27 mouse cellular contexts compared by ENCODE assay signal in the genomic region with DNA sequence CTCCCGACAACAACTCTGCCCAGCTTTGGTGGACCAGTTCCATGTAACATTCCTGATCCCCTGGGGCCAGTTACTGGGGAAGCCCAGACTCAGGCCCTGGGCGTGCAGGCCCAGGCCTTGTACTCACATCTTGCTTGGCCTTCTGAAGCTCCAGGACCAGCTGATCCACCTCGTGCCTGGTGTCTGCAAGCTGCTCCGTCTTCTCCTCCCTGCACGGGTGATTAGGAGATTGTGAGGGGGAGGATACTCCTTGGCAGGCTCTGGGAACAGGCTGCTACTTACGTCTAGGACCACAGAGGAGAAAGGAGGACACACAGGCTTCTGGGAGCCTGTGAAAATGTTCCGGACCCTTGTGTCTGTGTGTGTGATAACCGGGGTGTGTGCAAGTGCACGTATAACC. TPM values are rescaled to one million over a fixed set of nuclear protein-coding genes. Genes with fewer than 3 reads are reported as not detected.
DNase-seq lines count a peak whose midpoint lies in the region; ATAC-seq and TF ChIP-seq lines count a peak whose summit lies in the region.
"Had no signal": no experiment of that assay in that cellular context is flagged by ENCODE, and none has a peak within 500 bp of the region (broad histone marks: within the 10 kb centered on the region; RNA-seq: fewer than 3 reads in every experiment).

No protein-coding gene starts in this region.

- H3K36me3 ChIP-seq in heart, embryonic 13.5 days = no peaks in the 10 kb centered on the region
- peaks cover 85% of the 10 kb centered on the region for H3K36me3 ChIP-seq in liver, embryonic 12.5 days
- H3K36me3 ChIP-seq in liver, postnatal 0 days (replicated peaks; ENCODE audit: insufficient read depth, low read length) = peaks cover 37% of the 10 kb centered on the region
- no peaks in the 10 kb centered on the region; the same call in 1 of the 2 replicates for H3K36me3 ChIP-seq in stomach, postnatal 0 days (ENCODE audit: control insufficient read depth, insufficient read depth, low read length)
- H3K36me3 ChIP-seq in intestine, embryonic 15.5 days = no peaks in the 10 kb centered on the region; the same call in 1 of the 2 replicates
- H3K36me3 ChIP-seq: heart, embryonic 10.5 days; limb, embryonic 13.5 days had no signal

- intact Hi-C loops in gastrocnemius, postnatal 36 days (cut with DNase I) = no loop called here

- H3K27me3 ChIP-seq in heart, embryonic 13.5 days (replicated peaks) = peaks cover 54% of the 10 kb centered on the region
- H3K27me3 ChIP-seq in liver, embryonic 12.5 days (replicated peaks) = no peaks in the 10 kb centered on the region
- H3K27me3 ChIP-seq in liver, postnatal 0 days (ENCODE audit: insufficient read depth, low read length) = no peaks in the 10 kb centered on the region
- H3K27me3 ChIP-seq in stomach, postnatal 0 days (ENCODE audit: control insufficient read depth, insufficient read depth, low read length) = no peaks in the 10 kb centered on the region
- no peaks in the 10 kb centered on the region for H3K27me3 ChIP-seq in intestine, embryonic 15.5 days (replicated peaks)
- H3K27me3 ChIP-seq: limb, embryonic 13.5 days had no signal

- no peak for ATAC-seq in heart, embryonic 13.5 days (ENCODE audit: extremely low read depth, insufficient number of reproducible peaks, low FRiP score, low TSS enrichment)
- ATAC-seq in liver, embryonic 12.5 days = no peak
- no peak for ATAC-seq in liver, postnatal 0 days
- peak; percentile 22; the same call in 1 of the 2 replicates for ATAC-seq in stomach, postnatal 0 days (ENCODE audit: low FRiP score, low TSS enrichment)
- ATAC-seq in intestine, embryonic 15.5 days = no peak
- ATAC-seq: CD4-positive, CD25-positive, alpha-beta regulatory T cell, adult 4 months; forebrain, embryonic 16.5 days; midbrain, embryonic 16.5 days had no signal

- H3K27ac ChIP-seq in heart, embryonic 13.5 days (replicated peaks) = 0 out of 2 replicates have a peak overlapping the region, but pooled peaks have one; percentile 15
- H3K27ac ChIP-seq in liver, embryonic 12.5 days = peak overlapping the region; percentile 58; the same call in 1 of the 2 replicates
- H3K27ac ChIP-seq in liver, postnatal 0 days (ENCODE audit: low read depth) = no peak overlapping the region
- no peak overlapping the region for H3K27ac ChIP-seq in stomach, postnatal 0 days (replicated peaks)
- no peak overlapping the region for H3K27ac ChIP-seq in intestine, embryonic 15.5 days
- H3K27ac ChIP-seq: embryonic facial prominence, embryonic 10.5 days; heart, embryonic 10.5 days; hindbrain, embryonic 10.5 days; limb, embryonic 13.5 days; liver, embryonic 14.5 days; macrophage; neural tube, embryonic 13.5 days had no signal

- no peaks in the 10 kb centered on the region for H3K9me3 ChIP-seq in heart, embryonic 13.5 days
- H3K9me3 ChIP-seq in liver, embryonic 12.5 days (replicated peaks) = no peaks in the 10 kb centered on the region
- no peaks in the 10 kb centered on the region for H3K9me3 ChIP-seq in liver, postnatal 0 days (ENCODE audit: low read length)
- H3K9me3 ChIP-seq in stomach, postnatal 0 days (ENCODE audit: control insufficient read depth, low read length) = no peaks in the 10 kb centered on the region
- no peaks in the 10 kb centered on the region for H3K9me3 ChIP-seq in intestine, embryonic 15.5 days
- H3K9me3 ChIP-seq: embryonic facial prominence, embryonic 10.5 days; heart, embryonic 10.5 days; hindbrain, embryonic 10.5 days; limb, embryonic 13.5 days; neural tube, embryonic 13.5 days had no signal

- no peak for DNase-seq in heart, adult 18-20 months
- DNase-seq in liver, postnatal 0 days = no peak
- peak; percentile 7 for DNase-seq in MN1 (ENCODE audit: low spot score)
- DNase-seq in stomach, postnatal 0 days (ENCODE audit: low spot score) = no peak
- DNase-seq in gastrocnemius, postnatal 36 days = no peak
- DNase-seq: adrenal gland, postnatal 25 days; cerebellum, adult 9-11 months; gastrocnemius, postnatal 25 days; kidney, adult 11 months; kidney, postnatal 10 days; right cerebral cortex, postnatal 14 days; thymus, postnatal 14 days had no signal

- WGBS in heart, embryonic 13.5 days = 65% methylated on average over 9 of the region's 9 CpGs
- 80% methylated on average over 9 of the region's 9 CpGs for WGBS in liver, embryonic 12.5 days (ENCODE audit: insufficient replicate concordance)
- 80% methylated on average over 9 of the region's 9 CpGs for WGBS in liver, postnatal 0 days (ENCODE audit: insufficient replicate concordance)
- WGBS in stomach, postnatal 0 days = 72% methylated on average over 9 of the region's 9 CpGs
- WGBS in intestine, embryonic 15.5 days = 81% methylated on average over 9 of the region's 9 CpGs

- H3K4me2 ChIP-seq in heart, embryonic 13.5 days = no peak overlapping the region
- H3K4me2 ChIP-seq in liver, embryonic 12.5 days = no peak overlapping the region
- H3K4me2 ChIP-seq in liver, postnatal 0 days (ENCODE audit: low read depth, low read length) = no peak overlapping the region
- no peak overlapping the region for H3K4me2 ChIP-seq in stomach, postnatal 0 days (replicated peaks; ENCODE audit: low read depth)
- no peak overlapping the region for H3K4me2 ChIP-seq in intestine, embryonic 15.5 days (replicated peaks)
- H3K4me2 ChIP-seq: limb, embryonic 13.5 days; neural tube, embryonic 13.5 days had no signal

- peaks cover 10% of the 10 kb centered on the region; the same call in 1 of the 2 replicates for H3K4me1 ChIP-seq in heart, embryonic 13.5 days
- peaks cover 24% of the 10 kb centered on the region for H3K4me1 ChIP-seq in liver, embryonic 12.5 days
- H3K4me1 ChIP-seq in liver, postnatal 0 days (ENCODE audit: insufficient read depth) = no peaks in the 10 kb centered on the region
- H3K4me1 ChIP-seq in stomach, postnatal 0 days (replicated peaks; ENCODE audit: control insufficient read depth, insufficient read depth) = no peaks in the 10 kb centered on the region
- 0 out of 2 replicates have a peak, but pooled peaks cover 3% of the 10 kb centered on the region for H3K4me1 ChIP-seq in intestine, embryonic 15.5 days (replicated peaks)
- H3K4me1 ChIP-seq: hindbrain, embryonic 10.5 days; limb, embryonic 13.5 days had no signal

- no peak for TF ChIP-seq EP300 in liver, postnatal 0 days (IDR thresholded peaks at IDR 0.05; ENCODE audit: low read depth)
- no peak for TF ChIP-seq EP300 in stomach, postnatal 0 days (optimal IDR thresholded peaks at IDR 0.05)

- no peak for TF ChIP-seq CTCF in liver, postnatal 0 days (IDR thresholded peaks at IDR 0.05; ENCODE audit: low read depth)
- no peak for TF ChIP-seq CTCF in stomach, postnatal 0 days (IDR thresholded peaks at IDR 0.05; ENCODE audit: low read depth)

- H3K9ac ChIP-seq in heart, embryonic 13.5 days = no peak overlapping the region
- H3K9ac ChIP-seq in liver, embryonic 12.5 days = no peak overlapping the region
- no peak overlapping the region for H3K9ac ChIP-seq in liver, postnatal 0 days (replicated peaks)
- 0 out of 2 replicates have a peak overlapping the region, but pooled peaks have one; percentile 8 for H3K9ac ChIP-seq in stomach, postnatal 0 days (ENCODE audit: low read length)
- no peak overlapping the region for H3K9ac ChIP-seq in intestine, embryonic 15.5 days
- H3K9ac ChIP-seq: limb, embryonic 13.5 days; liver, embryonic 14.5 days; neural tube, embryonic 13.5 days had no signal

- H3K4me3 ChIP-seq in heart, embryonic 13.5 days = no peak overlapping the region
- no peak overlapping the region for H3K4me3 ChIP-seq in liver, embryonic 12.5 days
- no peak overlapping the region for H3K4me3 ChIP-seq in liver, postnatal 0 days (ENCODE audit: low read depth, low read length)
- H3K4me3 ChIP-seq in stomach, postnatal 0 days (ENCODE audit: low read depth, low read length) = no peak overlapping the region
- no peak overlapping the region for H3K4me3 ChIP-seq in intestine, embryonic 15.5 days (replicated peaks)
- H3K4me3 ChIP-seq: embryonic facial prominence, embryonic 10.5 days; heart, embryonic 10.5 days; hindbrain, embryonic 10.5 days; limb, embryonic 13.5 days; myocyte; neural tube, embryonic 13.5 days had no signal

RNA-seq across cellular contexts. Expression of gene Gpr68, which starts 58.3 kb away (rescaled TPM):
- 5.9 and 6.0 TPM in 2 replicates for polyA plus RNA-seq in heart, embryonic 13.5 days (2015; fragmentation: Nextera tagmentation; extraction: Ambion mirVana)
- total RNA-seq in heart, adult 18-20 months (2021) = 1 to 10 TPM in 1 of 2 experiments, under 1 TPM in 1; 0.45 to 1.5 TPM
- polyA plus RNA-seq in liver, embryonic 12.5 days (2016; fragmentation: Nextera tagmentation; extraction: Ambion mirVana) = 0.04 TPM in 1 of 2 replicates, not detected in the other
- 0.12 and 0.33 TPM in 2 replicates for polyA plus RNA-seq in liver, postnatal 0 days (2015; fragmentation: Nextera tagmentation; extraction: Ambion mirVana)
- 0.44 and 0.48 TPM in 2 replicates for polyA plus RNA-seq in stomach, postnatal 0 days (2015; fragmentation: Nextera tagmentation; extraction: Ambion mirVana)
- total RNA-seq in gastrocnemius, postnatal 36 days (2021) = under 1 TPM; 0.10 to 0.15 TPM
- 0.61 and 0.62 TPM in 2 replicates for polyA plus RNA-seq in intestine, embryonic 15.5 days (2015; fragmentation: Nextera tagmentation; extraction: Ambion mirVana)
- total RNA-seq: common myeloid progenitor, adult 5-6 weeks had no signal

Comparison
In these comparisons a context has a peak if more than half of its experiments do, and no peak if none do; other contexts are left out.
1. H3K27ac ChIP-seq: peak in heart, embryonic 13.5 days (single experiment) and liver, embryonic 12.5 days (single experiment); none in liver, postnatal 0 days (single experiment), stomach, postnatal 0 days (single experiment) and intestine, embryonic 15.5 days (single experiment).